Mouse (Mus musculus): ENCODE results near the gene Fxn. TPM values are rescaled to one million over a fixed set of nuclear protein-coding genes. Genes with fewer than 3 reads are reported as not detected.

Fxn gene
- polyA plus RNA-seq, 1 experiment = 17.6 TPM

- H3K79me2 ChIP-seq (ENCODE audit: control insufficient read depth, insufficient read depth) = no peaks in the 10 kb centered on the region
- no peak overlapping the region for H3K4me3 ChIP-seq
- no peak overlapping the region for H3ac ChIP-seq (ENCODE audit: control insufficient read depth, insufficient read length)
- no peaks in the 10 kb centered on the region for H3K36me3 ChIP-seq (ENCODE audit: control insufficient read depth, insufficient read depth)
- no peaks in the 10 kb centered on the region for H3K27me3 ChIP-seq (ENCODE audit: control insufficient read depth, insufficient read depth, insufficient read length)
- H3K4me2 ChIP-seq (ENCODE audit: low read depth) = no peak overlapping the region
- TF ChIP-seq REST (IDR thresholded peaks at IDR 0.05; ENCODE audit: insufficient read depth, insufficient read length) (no peak), TCF12 (IDR thresholded peaks at IDR 0.05; ENCODE audit: insufficient read depth, poor library complexity, severe bottlenecking) (no peak), MAX (IDR thresholded peaks at IDR 0.05; ENCODE audit: low read depth) (no peak), MYOD1 (IDR thresholded peaks at IDR 0.05; ENCODE audit: control insufficient read depth in 1 of 3, insufficient read length in 2 of 3, low read depth in 2 of 3) (no peak)
Observed at GRCm38 (mm10) chr19:24216771-24217170, 63.6 kb downstream of the Fxn start.

- TF ChIP-seq E2F4 (IDR thresholded peaks at IDR 0.05; ENCODE audit: insufficient read depth) = no peak
- no peak for TF ChIP-seq TCF3 (IDR thresholded peaks at IDR 0.05; ENCODE audit: insufficient read length, low read depth)
- no peak for TF ChIP-seq TCF12 (IDR thresholded peaks at IDR 0.05; ENCODE audit: insufficient read depth, poor library complexity, severe bottlenecking)
- TF ChIP-seq MYOD1 (IDR thresholded peaks at IDR 0.05; ENCODE audit: control insufficient read depth in 1 of 3, insufficient read length in 2 of 3, low read depth in 2 of 3) = no peak
- no peak for TF ChIP-seq USF1 (IDR thresholded peaks at IDR 0.05; ENCODE audit: low read depth)
- TF ChIP-seq CEBPB (IDR thresholded peaks at IDR 0.05; ENCODE audit: insufficient read depth, poor library complexity, severe bottlenecking) = no peak
- TF ChIP-seq MYOG (IDR thresholded peaks at IDR 0.05; ENCODE audit: control insufficient read depth in 1 of 3, insufficient read depth in 1 of 3, insufficient read length in 2 of 3, low read depth in 2 of 3) = no peak
- TF ChIP-seq MAX (IDR thresholded peaks at IDR 0.05; ENCODE audit: low read depth) = no peak
- TF ChIP-seq POLR2AphosphoS2 (IDR thresholded peaks at IDR 0.05; ENCODE audit: insufficient read length, low read depth) = no peak
- TF ChIP-seq SRF (IDR thresholded peaks at IDR 0.05; ENCODE audit: control insufficient read depth, insufficient read length, low read depth) = no peak
- TF ChIP-seq REST (IDR thresholded peaks at IDR 0.05; ENCODE audit: insufficient read depth, insufficient read length) = no peak
- no peak for TF ChIP-seq POLR2A (IDR thresholded peaks at IDR 0.05; ENCODE audit: insufficient read length, low read depth)
- Histone ChIP-seq H3ac (ENCODE audit: control insufficient read depth, insufficient read length) (no peak overlapping the region), H3K79me2 (ENCODE audit: control insufficient read depth, insufficient read depth) (no peaks in the 10 kb centered on the region), H3K36me3 (ENCODE audit: control insufficient read depth, insufficient read depth) (no peaks in the 10 kb centered on the region), H3K27me3 (ENCODE audit: control insufficient read depth, insufficient read depth, insufficient read length) (no peaks in the 10 kb centered on the region), H3K4me2 (ENCODE audit: low read depth) (no peak overlapping the region), H3K4me3 (no peak overlapping the region)
Observed at GRCm38 (mm10) chr19:24214939-24215338, 65.5 kb downstream of the Fxn start.

- no peaks in the 10 kb centered on the region for H3K79me2 ChIP-seq (ENCODE audit: control insufficient read depth, insufficient read depth)
- H3K4me3 ChIP-seq = no peak overlapping the region
- H3K27me3 ChIP-seq (ENCODE audit: control insufficient read depth, insufficient read depth, insufficient read length) = no peaks in the 10 kb centered on the region
- no peak overlapping the region for H3ac ChIP-seq (ENCODE audit: control insufficient read depth, insufficient read length)
- TF ChIP-seq POLR2A (IDR thresholded peaks at IDR 0.05; ENCODE audit: insufficient read length, low read depth) (no peak), REST (IDR thresholded peaks at IDR 0.05; ENCODE audit: insufficient read depth, insufficient read length) (no peak), POLR2AphosphoS2 (IDR thresholded peaks at IDR 0.05; ENCODE audit: insufficient read length, low read depth) (no peak), SRF (IDR thresholded peaks at IDR 0.05; ENCODE audit: control insufficient read depth, insufficient read length, low read depth) (no peak)
- H3K36me3 ChIP-seq (ENCODE audit: control insufficient read depth, insufficient read depth) = no peaks in the 10 kb centered on the region
- H3K4me2 ChIP-seq (ENCODE audit: low read depth) = no peak overlapping the region
Observed at GRCm38 (mm10) chr19:24213299-24213698, 67.1 kb downstream of the Fxn start.

GRCm38 (mm10) chr19:24212552-24213249 lies 67.7 kb downstream of the Fxn start:
- Histone ChIP-seq H3K4me3 (no peak overlapping the region), H3K36me3 (ENCODE audit: control insufficient read depth, insufficient read depth) (no peaks in the 10 kb centered on the region), H3ac (ENCODE audit: control insufficient read depth, insufficient read length) (no peak overlapping the region), H3K79me2 (ENCODE audit: control insufficient read depth, insufficient read depth) (no peaks in the 10 kb centered on the region), H3K4me2 (ENCODE audit: low read depth) (no peak overlapping the region), H3K27me3 (ENCODE audit: control insufficient read depth, insufficient read depth, insufficient read length) (no peaks in the 10 kb centered on the region)
- no peak for TF ChIP-seq SRF (IDR thresholded peaks at IDR 0.05; ENCODE audit: control insufficient read depth, insufficient read length, low read depth)
- TF ChIP-seq USF1 (IDR thresholded peaks at IDR 0.05; ENCODE audit: low read depth) = no peak
- no peak for TF ChIP-seq REST (IDR thresholded peaks at IDR 0.05; ENCODE audit: insufficient read depth, insufficient read length)
- TF ChIP-seq CEBPB (IDR thresholded peaks at IDR 0.05; ENCODE audit: insufficient read depth, poor library complexity, severe bottlenecking) = no peak
- TF ChIP-seq MYOG (IDR thresholded peaks at IDR 0.05; ENCODE audit: control insufficient read depth in 1 of 3, insufficient read depth in 1 of 3, insufficient read length in 2 of 3, low read depth in 2 of 3) = no peak
- TF ChIP-seq TCF3 (IDR thresholded peaks at IDR 0.05; ENCODE audit: insufficient read length, low read depth) = no peak
- TF ChIP-seq TCF12 (IDR thresholded peaks at IDR 0.05; ENCODE audit: insufficient read depth, poor library complexity, severe bottlenecking) = no peak
- no peak for TF ChIP-seq E2F4 (IDR thresholded peaks at IDR 0.05; ENCODE audit: insufficient read depth)
- no peak for TF ChIP-seq POLR2A (IDR thresholded peaks at IDR 0.05; ENCODE audit: insufficient read length, low read depth)
- TF ChIP-seq MAX (IDR thresholded peaks at IDR 0.05; ENCODE audit: low read depth) = no peak
- TF ChIP-seq MYOD1 (IDR thresholded peaks at IDR 0.05; ENCODE audit: control insufficient read depth in 1 of 3, insufficient read length in 2 of 3, low read depth in 2 of 3) = no peak
- no peak for TF ChIP-seq POLR2AphosphoS2 (IDR thresholded peaks at IDR 0.05; ENCODE audit: insufficient read length, low read depth)

Other genes starting within 250 kb of the Fxn start
- gene Fam189a2, start 249.6 kb downstream of the Fxn start, polyA plus RNA-seq (2012; fragmentation: generic; extraction: Trizol) = 1.9 TPM
- gene Tjp2, start 55.6 kb downstream of the Fxn start, polyA plus RNA-seq (2012; fragmentation: generic; extraction: Trizol) = 5.2 TPM
- 14.7 TPM for gene Fam122a, start 196.8 kb upstream of the Fxn start, polyA plus RNA-seq (2012; fragmentation: generic; extraction: Trizol)